Mouse (Mus musculus) lung, embryonic 14.5 days (tissue): ENCODE measurements around the gene Sphk2. TPM values are rescaled to one million over a fixed set of nuclear protein-coding genes. Genes with fewer than 3 reads are reported as not detected.

Experiments
- ATAC-seq: fragments of 200-750 bp; cut with Nextera tagmentation; 2 replicates; pipeline ENCODE4 v1.8.0; 2017; ENCODE audit warnings: mild to moderate bottlenecking, moderate TSS enrichment, moderate library complexity; ENCODE audit not compliant: insufficient read depth
- DNase-seq: peaks from one replicate; pipeline ENCODE4 v3.0.0-alpha.2; 2015
- H3K27ac ChIP-seq: fragments of 300-500 bp; sonication (generic); 2 replicates; pipeline ENCODE4 v1.5.1; 2014; ENCODE audit warnings: low read depth, mild to moderate bottlenecking, moderate library complexity
- H3K27me3 ChIP-seq: fragments of 300-500 bp; sonication (generic); 2 replicates; pipeline ENCODE4 v1.6.1; 2014; ENCODE audit warnings: low read length, control low read depth; ENCODE audit not compliant: insufficient read depth
- H3K36me3 ChIP-seq: fragments of 300-500 bp; sonication (generic); 2 replicates; pipeline ENCODE4 v1.6.1; 2014; ENCODE audit warnings: control low read depth; ENCODE audit not compliant: insufficient read depth
- H3K4me1 ChIP-seq: fragments of 300-500 bp; sonication (generic); 2 replicates; pipeline ENCODE4 v1.6.1; 2014; ENCODE audit warnings: antibody characterized with exemption, control low read depth; ENCODE audit not compliant: insufficient read depth
- H3K4me2 ChIP-seq: fragments of 300-500 bp; sonication (generic); 2 replicates; pipeline ENCODE4 v1.6.1; 2014; ENCODE audit warnings: mild to moderate bottlenecking
- H3K4me3 ChIP-seq: fragments of 300-500 bp; sonication (generic); 2 replicates; pipeline ENCODE4 v1.5.1; 2014; ENCODE audit warnings: low read depth, low read length
- H3K9ac ChIP-seq: fragments of 300-500 bp; sonication (generic); 2 replicates; pipeline ENCODE4 v1.6.1; 2014
- H3K9me3 ChIP-seq: fragments of 300-500 bp; sonication (generic); 2 replicates; pipeline ENCODE4 v1.6.1; 2016; ENCODE audit warnings: low read depth, low read length, control low read depth
- CTCF ChIP-seq: IDR thresholded peaks from 2 replicates; pipeline ENCODE4 v1.5.1; 2016; ENCODE audit warnings: antibody characterized with exemption, low read depth
- WGBS: fragments of 180-500 bp; shearing (Covaris S2); extraction: QIAGEN DNeasy Blood & Tissue Kit; methylation state at CpG from one replicate; pipeline ENCODE4 v1.1.7; 2014; 5-methylcytosine and 5-hydroxymethylcytosine counted together
- polyA plus RNA-seq: library from polyadenylated mRNA; unstranded; fragments of >200 nt; fragmentation: Nextera tagmentation; extraction: Ambion mirVana; gene quantifications from 2 replicates; pipeline ENCODE4 v1.2.1, GENCODE M21; 2014

Gene Sphk2
- polyA plus RNA-seq, 1 experiment from 2014 or later, result 23.8 TPM

- H3K4me1 ChIP-seq, result peaks cover 22% of the 10 kb centered on the region
Observed at GRCm38 (mm10) chr7:45702809-45703520, 14.8 kb downstream of the Sphk2 start.

GRCm38 (mm10) chr7:45702316-45702715 lies 15.5 kb downstream of the Sphk2 start:
- 88% methylated on average over 11 of the region's 11 CpGs for WGBS
- H3K9me3 ChIP-seq, result no peaks in the 10 kb centered on the region
- no peaks in the 10 kb centered on the region for H3K36me3 ChIP-seq
- ATAC-seq (no peak), DNase-seq (no peak)
- H3K4me3 ChIP-seq, result no peak overlapping the region
- no peak overlapping the region for H3K9ac ChIP-seq
- H3K4me1 ChIP-seq, result peaks cover 18% of the 10 kb centered on the region
- H3K27me3 ChIP-seq, result peaks cover 25% of the 10 kb centered on the region
- no peak overlapping the region for H3K4me2 ChIP-seq
- no peak for TF ChIP-seq CTCF
- H3K27ac ChIP-seq, result no peak overlapping the region

More at GRCm38 (mm10) chr7:45702809-45703520, 14.8 kb downstream of the Sphk2 start:
- peak overlapping the region; percentile 95; the same call in 1 of the 2 replicates for H3K4me2 ChIP-seq
- no peak overlapping the region for H3K9ac ChIP-seq
- H3K27ac ChIP-seq, result no peak overlapping the region
- no peak for TF ChIP-seq CTCF
- no peaks in the 10 kb centered on the region for H3K36me3 ChIP-seq
- 84% methylated on average over 17 of the region's 17 CpGs for WGBS
- ATAC-seq (no peak), DNase-seq (no peak)
- peaks cover 25% of the 10 kb centered on the region for H3K27me3 ChIP-seq
- no peak overlapping the region for H3K4me3 ChIP-seq
- no peaks in the 10 kb centered on the region for H3K9me3 ChIP-seq

- 78% methylated on average over 11 of the region's 11 CpGs for WGBS
Observed at GRCm38 (mm10) chr7:45701607-45702006, 16.2 kb downstream of the Sphk2 start.

GRCm38 (mm10) chr7:45701072-45701471 lies 16.7 kb downstream of the Sphk2 start:
- H3K27ac ChIP-seq, result no peak overlapping the region
- no peaks in the 10 kb centered on the region for H3K36me3 ChIP-seq
- H3K4me2 ChIP-seq, result peak overlapping the region; percentile 69; the same call in 1 of the 2 replicates
- no peak for TF ChIP-seq CTCF
- H3K27me3 ChIP-seq, result peaks cover 25% of the 10 kb centered on the region
- DNase-seq (no peak), ATAC-seq (no peak)
- peaks cover 10% of the 10 kb centered on the region for H3K4me1 ChIP-seq
- H3K9ac ChIP-seq, result no peak overlapping the region
- 37% methylated on average over 11 of the region's 11 CpGs for WGBS
- H3K4me3 ChIP-seq, result peak overlapping the region; percentile 38; the same call in 1 of the 2 replicates
- no peaks in the 10 kb centered on the region for H3K9me3 ChIP-seq

More at GRCm38 (mm10) chr7:45701607-45702006, 16.2 kb downstream of the Sphk2 start:
- no peak for TF ChIP-seq CTCF
- Histone ChIP-seq H3K9ac (no peak overlapping the region), H3K4me1 (peaks cover 12% of the 10 kb centered on the region), H3K4me2 (no peak overlapping the region), H3K27me3 (peaks cover 25% of the 10 kb centered on the region), H3K27ac (no peak overlapping the region), H3K9me3 (no peaks in the 10 kb centered on the region), H3K4me3 (peak overlapping the region; percentile 38; the same call in 1 of the 2 replicates), H3K36me3 (no peaks in the 10 kb centered on the region)
- ATAC-seq (no peak), DNase-seq (no peak)

- 2% methylated on average over 20 of the region's 20 CpGs for WGBS
- DNase-seq (peak; percentile 88), ATAC-seq (peak; percentile 18; the same call in 1 of the 2 replicates)
- Histone ChIP-seq H3K9ac (peak overlapping the region; percentile 21; the same call in 1 of the 2 replicates), H3K9me3 (no peaks in the 10 kb centered on the region), H3K36me3 (no peaks in the 10 kb centered on the region), H3K4me2 (peak overlapping the region; percentile 69), H3K4me3 (peak overlapping the region; percentile 38), H3K4me1 (peaks cover 4% of the 10 kb centered on the region), H3K27me3 (peaks cover 25% of the 10 kb centered on the region), H3K27ac (no peak overlapping the region)
- no peak for TF ChIP-seq CTCF
Observed at GRCm38 (mm10) chr7:45700301-45701015, 17.3 kb downstream of the Sphk2 start.

- 2% methylated on average over 36 of the region's 36 CpGs for WGBS
Observed at GRCm38 (mm10) chr7:45699523-45700141, 18.2 kb downstream of the Sphk2 start, which contains the start of gene Car11. Gene Car11 (plus strand): TSS chr7:45699843.

GRCm38 (mm10) chr7:45697894-45698293 lies 19.9 kb downstream of the Sphk2 start:
- Histone ChIP-seq H3K27me3 (peaks cover 25% of the 10 kb centered on the region), H3K9ac (no peak overlapping the region), H3K9me3 (no peaks in the 10 kb centered on the region), H3K4me3 (no peak overlapping the region), H3K36me3 (no peaks in the 10 kb centered on the region), H3K27ac (no peak overlapping the region), H3K4me1 (peaks cover 3% of the 10 kb centered on the region; the same call in 1 of the 2 replicates), H3K4me2 (no peak overlapping the region)
- DNase-seq (no peak), ATAC-seq (no peak)
- 80% methylated on average over 5 of the region's 7 CpGs for WGBS
- TF ChIP-seq CTCF, result no peak

More at GRCm38 (mm10) chr7:45699523-45700141, 18.2 kb downstream of the Sphk2 start, which contains the start of gene Car11:
- ATAC-seq (no peak), DNase-seq (no peak)
- peaks cover 3% of the 10 kb centered on the region; the same call in 1 of the 2 replicates for H3K4me1 ChIP-seq
- peak within 1 kb of the TSS; percentile 38; the same call in 1 of the 2 replicates for H3K9ac ChIP-seq
- no peak within 1 kb of the TSS for H3K27ac ChIP-seq
- H3K36me3 ChIP-seq, result no peaks in the 10 kb centered on the region
- no peaks in the 10 kb centered on the region for H3K9me3 ChIP-seq
- no peak for TF ChIP-seq CTCF
- peak within 1 kb of the TSS; percentile 69 for H3K4me2 ChIP-seq
- peak within 1 kb of the TSS; percentile 38 for H3K4me3 ChIP-seq
- H3K27me3 ChIP-seq, result peaks cover 25% of the 10 kb centered on the region
